Mouse (Mus musculus): ENCODE measurements around the gene Dgcr6.

GRCm38 (mm10) chr16:18079300-18079699, 26.6 kb downstream of the Dgcr6 start:
- TF ChIP-seq CTCF (IDR thresholded peaks at IDR 0.05; ENCODE audit: control insufficient read depth, insufficient read depth, insufficient replicate concordance, low read depth, low read length) (no peak), POLR2A (IDR thresholded peaks at IDR 0.05; ENCODE audit: control insufficient read depth, low read depth, low read length) (no peak)

Measured in testis, adult 2 months (tissue).